Mouse (Mus musculus): ENCODE measurements around the gene Loxl1.

The Loxl1 gene

DNA sequence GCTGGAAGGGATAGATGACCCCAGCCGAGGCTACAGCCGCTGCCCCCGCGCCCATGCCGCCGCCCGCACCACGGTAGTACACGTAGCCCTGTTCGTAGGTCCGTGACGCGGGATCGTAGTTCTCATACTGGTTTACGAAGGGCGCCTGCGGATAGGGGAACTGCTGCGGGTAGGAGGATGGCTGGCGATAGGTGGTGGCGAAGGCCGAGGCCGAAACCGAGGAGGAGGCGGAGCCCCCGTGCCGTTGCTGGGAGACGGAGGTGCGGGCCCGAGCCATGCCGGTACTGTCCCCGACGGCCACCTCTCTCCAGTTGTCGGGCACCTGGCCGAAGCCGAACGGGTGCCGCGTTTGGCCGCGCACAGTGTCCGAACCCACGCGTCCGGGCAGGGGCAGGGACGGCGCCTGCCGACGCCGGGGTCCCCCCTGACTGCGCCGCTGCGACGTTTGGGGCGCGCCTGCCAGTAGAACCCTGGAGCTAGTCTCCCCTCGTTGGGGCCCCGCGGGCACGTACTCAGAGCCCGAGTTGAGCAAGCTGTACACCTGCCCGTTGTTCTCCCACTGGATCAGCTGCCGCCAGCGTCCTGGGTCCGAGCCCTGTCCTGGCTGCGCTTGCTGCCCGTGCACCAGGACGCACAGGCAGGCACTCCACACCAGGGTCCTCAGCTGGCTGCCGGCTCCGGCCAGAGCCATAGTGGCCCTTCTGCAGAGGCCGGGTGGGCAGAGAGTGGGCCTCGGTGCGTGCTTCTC lies 616 bp downstream of the Loxl1 start:
- DNase-seq (ENCODE audit: low read depth, low spot score) = peak; percentile 75

- DNase-seq (ENCODE audit: low read depth, low spot score) = peak; percentile 73
These were observed 1.6 kb downstream of the Loxl1 start for GRCm38 (mm10) chr9:58311191-58311910.

DNA sequence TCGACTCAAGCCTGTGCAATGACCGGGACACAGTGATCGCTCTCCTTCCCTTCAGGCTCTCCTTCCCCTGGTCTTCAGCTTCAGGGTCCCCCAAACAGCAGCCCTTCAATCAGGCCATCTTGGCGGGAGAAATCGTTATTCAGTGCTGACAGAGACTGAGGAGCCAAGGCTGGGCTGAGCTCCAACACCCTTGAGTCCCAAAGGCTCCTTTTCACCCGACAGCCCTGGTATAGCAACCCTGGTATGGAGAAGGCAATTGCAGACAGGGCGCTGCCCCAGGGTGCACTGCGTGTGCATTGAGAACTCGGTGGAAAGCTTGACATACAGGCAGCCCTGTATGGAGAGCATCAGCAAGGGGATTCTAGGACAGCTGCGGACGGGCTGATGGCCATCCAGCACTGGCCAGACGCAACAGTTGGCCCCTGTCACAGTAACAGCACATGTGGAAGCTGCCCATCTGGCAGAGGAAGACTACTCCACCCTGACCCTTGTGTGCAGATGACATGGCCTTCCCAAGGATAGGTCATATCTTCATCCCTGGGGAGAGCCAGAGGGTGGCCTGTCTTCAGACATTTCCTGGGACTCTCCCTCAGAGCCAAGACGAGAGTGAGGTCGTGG lies 2.8 kb downstream of the Loxl1 start:
- no peak for DNase-seq (ENCODE audit: low read depth, low spot score)

GRCm38 (mm10) chr9:58308395-58308794 lies 4.6 kb downstream of the Loxl1 start:
- DNase-seq (ENCODE audit: low read depth, low spot score) = no peak

DNA sequence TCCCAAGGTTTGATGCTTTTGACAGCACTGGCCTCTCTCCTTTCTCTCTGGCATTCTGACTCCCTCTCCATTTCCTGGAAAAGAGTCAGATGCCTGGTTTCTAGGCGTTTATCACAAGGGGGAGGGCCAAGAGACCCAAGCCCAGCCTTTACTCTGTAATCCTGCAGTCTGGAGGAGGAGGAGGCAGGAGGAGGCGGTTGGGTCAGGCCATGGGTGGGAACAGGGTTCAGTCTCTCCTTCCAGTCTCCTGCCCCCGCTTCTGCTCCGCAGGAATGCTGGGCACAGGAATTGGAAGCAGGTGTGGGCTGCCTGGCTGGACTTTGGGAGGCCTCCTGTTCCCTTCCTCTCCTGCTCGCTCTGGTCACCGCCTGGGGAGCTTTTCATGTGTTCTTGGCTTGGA lies 7.3 kb downstream of the Loxl1 start:
- DNase-seq (ENCODE audit: low read depth, low spot score) = no peak

- no peak for DNase-seq (ENCODE audit: low read depth, low spot score)
These were observed 9.3 kb downstream of the Loxl1 start for GRCm38 (mm10) chr9:58303599-58304271.

GRCm38 (mm10) chr9:58303115-58303514 lies 9.9 kb downstream of the Loxl1 start:
- no peak for DNase-seq (ENCODE audit: low read depth, low spot score)

DNA sequence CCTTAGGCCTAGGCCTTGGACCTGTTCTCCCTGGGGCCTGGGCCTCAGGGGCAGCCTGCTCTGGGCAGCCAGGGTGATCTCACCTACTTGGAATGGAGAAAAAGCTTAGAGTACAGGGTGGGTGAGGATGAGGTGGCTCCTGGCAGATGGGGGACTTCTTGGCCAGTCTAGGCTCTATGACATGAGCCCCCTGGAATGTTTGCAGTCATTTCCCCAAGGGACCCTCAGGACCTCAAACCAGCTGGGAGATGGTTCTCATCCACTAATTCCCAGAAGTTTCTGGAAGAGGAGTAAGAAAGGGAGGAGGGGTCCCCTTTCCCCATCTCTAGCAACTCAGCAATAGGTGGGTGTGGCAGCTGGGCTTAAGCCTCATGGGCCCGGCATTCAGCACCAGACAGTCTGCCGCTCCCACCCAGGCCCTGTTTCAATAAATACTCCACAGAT lies 13.6 kb downstream of the Loxl1 start:
- no peak for DNase-seq (ENCODE audit: low read depth, low spot score)

GRCm38 (mm10) chr9:58297961-58298477 lies 15.0 kb downstream of the Loxl1 start:
- DNase-seq (ENCODE audit: low read depth, low spot score) = no peak

GRCm38 (mm10) chr9:58297065-58297464 lies 15.9 kb downstream of the Loxl1 start:
- no peak for DNase-seq (ENCODE audit: low read depth, low spot score)

DNA sequence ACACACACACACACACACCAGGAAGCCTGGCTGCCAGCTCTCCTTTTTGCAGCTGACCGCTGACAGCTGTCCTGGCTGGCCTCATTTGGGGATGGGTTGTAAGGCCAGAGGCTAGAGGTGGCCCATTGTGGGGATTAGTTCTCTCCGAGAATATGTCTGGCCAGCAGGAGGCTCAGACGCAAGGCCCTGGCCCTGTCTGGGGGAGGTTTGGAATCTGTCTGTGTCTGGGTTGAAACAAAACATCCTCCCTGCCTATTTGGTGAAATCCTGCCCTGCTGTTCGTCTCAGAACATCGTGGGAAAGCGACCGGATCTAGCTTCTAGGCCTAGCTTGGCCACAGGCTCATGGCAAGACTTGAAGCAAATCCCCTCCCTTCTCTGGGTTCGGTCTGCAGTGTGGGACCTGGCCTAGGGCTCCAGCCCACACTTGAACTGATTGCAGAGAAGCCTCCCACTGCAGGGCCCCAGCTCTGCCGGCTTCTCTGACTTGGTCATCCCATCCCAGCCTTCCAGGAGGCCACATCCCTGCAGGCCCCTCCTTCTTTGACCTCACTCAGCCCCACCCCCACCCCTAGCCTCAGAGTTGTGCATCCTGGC lies 17.1 kb downstream of the Loxl1 start:
- DNase-seq (ENCODE audit: low read depth, low spot score) = peak; percentile 80

GRCm38 (mm10) chr9:58295345-58295744 lies 17.6 kb downstream of the Loxl1 start:
- no peak for DNase-seq (ENCODE audit: low read depth, low spot score)

- no peak for DNase-seq (ENCODE audit: low read depth, low spot score)
These were observed 18.5 kb downstream of the Loxl1 start for GRCm38 (mm10) chr9:58294527-58294926.

DNA sequence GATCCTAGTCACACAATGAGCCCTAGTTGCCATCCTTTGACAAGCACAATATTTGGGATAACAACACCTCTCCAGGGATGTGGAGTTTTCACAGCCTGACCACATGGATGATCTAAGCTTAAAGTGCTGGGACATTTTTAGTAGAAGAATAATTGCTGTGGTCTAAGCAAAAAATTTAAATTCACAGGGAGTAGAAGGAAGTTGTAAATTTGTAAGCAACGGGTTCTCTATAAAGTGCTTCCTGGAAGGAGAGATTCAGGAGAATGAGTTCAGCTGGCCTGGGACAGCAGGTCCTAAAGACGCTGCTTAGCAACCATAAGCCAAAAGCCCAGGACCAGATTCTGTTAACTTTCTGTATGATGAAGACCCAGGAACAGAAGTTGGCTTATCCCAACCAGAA lies 23.1 kb downstream of the Loxl1 start:
- no peak for DNase-seq (ENCODE audit: low read depth, low spot score)

GRCm38 (mm10) chr9:58289090-58289489 lies 23.9 kb downstream of the Loxl1 start:
- DNase-seq (ENCODE audit: low read depth, low spot score) = no peak

DNA sequence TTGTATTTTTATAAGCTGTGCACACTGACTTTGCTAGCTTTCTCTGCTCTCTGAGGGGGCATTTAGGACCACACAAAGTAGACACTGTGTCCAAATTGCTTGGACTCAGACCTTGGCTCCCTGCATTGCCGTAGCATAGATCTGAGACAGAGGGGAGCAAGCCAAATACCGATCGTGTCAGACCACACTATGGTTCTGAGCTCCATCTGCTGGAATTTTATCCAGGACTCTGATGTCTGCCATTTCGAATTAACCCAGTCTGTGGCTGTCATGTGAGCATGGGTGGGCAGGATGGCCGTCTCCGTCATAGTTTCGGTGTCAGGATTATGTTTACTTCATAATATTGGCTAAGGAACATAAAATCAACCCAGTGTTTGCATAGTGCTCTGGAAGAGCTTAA lies 29.6 kb downstream of the Loxl1 start:
- no peak for DNase-seq (ENCODE audit: low read depth, low spot score)

- DNase-seq (ENCODE audit: low read depth, low spot score) = peak; percentile 82
These were observed 31.4 kb downstream of the Loxl1 start for GRCm38 (mm10) chr9:58281597-58281996.

DNA sequence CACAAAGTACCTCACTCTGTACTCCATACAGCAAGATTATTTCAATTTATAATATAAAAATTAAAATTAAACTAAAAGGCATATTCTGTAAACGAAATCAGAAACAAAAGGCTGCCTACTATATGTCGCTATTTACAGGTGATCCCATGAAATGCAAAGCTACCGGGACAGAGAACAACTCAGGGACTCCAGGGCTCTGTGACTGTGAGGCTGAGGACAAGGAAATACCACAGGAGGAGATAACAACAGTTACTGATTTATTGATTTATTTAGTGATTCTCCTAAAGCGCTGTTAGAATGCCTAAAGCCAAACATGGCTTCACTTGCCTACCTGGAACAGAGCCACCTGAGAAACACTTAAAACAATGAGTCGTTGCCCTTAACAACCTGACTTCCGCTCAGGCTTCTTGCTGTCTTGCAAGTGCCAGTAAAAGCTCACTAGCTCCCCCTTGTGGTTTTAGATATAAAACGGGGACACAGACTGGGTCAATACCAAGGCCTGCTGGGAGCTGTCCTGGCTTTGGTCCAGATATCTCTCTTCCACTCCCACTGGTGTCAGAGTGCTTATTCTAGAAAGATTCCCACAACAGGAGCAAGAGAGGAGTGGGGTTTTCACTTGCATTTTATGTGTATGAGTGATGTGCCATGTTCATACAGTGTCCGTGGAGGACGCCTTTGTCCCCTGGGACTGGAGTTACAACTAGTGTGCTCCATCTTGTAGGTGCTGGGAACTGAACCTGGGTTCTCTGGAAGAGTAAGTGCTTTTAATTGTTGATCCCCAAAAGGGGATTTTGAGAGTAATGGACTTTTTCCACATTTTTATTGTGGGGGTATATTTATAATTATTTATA lies 32.5 kb downstream of the Loxl1 start:
- peak; percentile 99 for DNase-seq (ENCODE audit: low read depth, low spot score)

GRCm38 (mm10) chr9:58279780-58280179 lies 33.2 kb downstream of the Loxl1 start:
- peak; percentile 98 for DNase-seq (ENCODE audit: low read depth, low spot score)
